In the genomic region with DNA sequence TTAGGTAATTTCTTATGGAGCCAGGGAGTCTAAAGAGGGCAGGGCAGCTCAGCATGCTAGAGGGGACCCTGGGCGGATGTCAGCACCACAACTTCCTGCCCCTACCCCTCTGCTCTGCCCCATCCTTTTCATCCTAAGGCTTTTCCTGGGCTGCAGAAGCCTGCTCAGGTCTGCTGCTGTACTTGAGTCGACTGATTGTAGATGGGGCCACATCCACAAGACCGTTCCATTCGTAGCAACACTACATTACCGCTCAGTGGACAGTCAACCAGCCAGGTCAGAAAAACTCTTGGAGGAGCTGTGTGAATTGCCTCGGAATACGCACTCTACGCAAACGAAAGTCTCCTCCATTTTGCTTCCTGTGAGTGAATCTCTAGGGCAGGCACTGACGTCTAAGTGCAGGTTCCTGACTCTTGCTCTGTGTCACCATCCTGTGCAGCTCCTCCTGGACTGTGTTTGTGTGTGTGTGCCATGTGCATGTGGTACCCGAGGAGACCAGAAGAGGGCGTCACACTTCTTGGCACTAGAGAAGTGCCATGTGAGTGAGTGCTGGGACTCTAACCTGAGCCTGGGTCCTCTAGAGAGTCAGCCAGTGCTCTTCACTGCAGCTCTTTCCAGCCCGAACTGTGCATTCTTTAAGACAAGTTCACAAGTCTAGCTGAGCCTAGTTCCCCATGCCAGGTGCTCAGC, we compare ENCODE assay signal across 22 mouse cellular contexts. TPM values are rescaled to one million over a fixed set of nuclear protein-coding genes. Genes with fewer than 3 reads are reported as not detected.
DNase-seq lines count a peak whose midpoint lies in the region; ATAC-seq and TF ChIP-seq lines count a peak whose summit lies in the region.
"Had no signal": no experiment of that assay in that cellular context is flagged by ENCODE, and none has a peak within 500 bp of the region (broad histone marks: within the 10 kb centered on the region; RNA-seq: fewer than 3 reads in every experiment).

No protein-coding gene starts in this region.

- H3K4me3 ChIP-seq in intestine, postnatal 0 days (ENCODE audit: low read depth, low read length) = no peak overlapping the region
- no peak overlapping the region for H3K4me3 ChIP-seq in intestine, embryonic 16.5 days (ENCODE audit: low read length)
- H3K4me3 ChIP-seq in thymus, adult 2 months (ENCODE audit: control insufficient read depth, insufficient read depth, low read length) = no peak overlapping the region
- H3K4me3 ChIP-seq in small intestine, adult 2 months (ENCODE audit: low read depth, low read length) = no peak overlapping the region
- H3K4me3 ChIP-seq: embryonic facial prominence, embryonic 13.5 days; forebrain, embryonic 10.5 days; liver, embryonic 13.5 days; midbrain, embryonic 12.5 days; myocyte; neural tube, embryonic 15.5 days had no signal

- no peak for DNase-seq in thymus, adult 2 months
- DNase-seq in thymus, postnatal 4 days = no peak
- peak; percentile 80 for DNase-seq in R1 (ENCODE audit: low read depth, low spot score)
- no peak for DNase-seq in spleen, postnatal 10 days (ENCODE audit: low spot score in 2 of 2)
- no peak for DNase-seq in yolk sac, embryonic 10.5 days (ENCODE audit: low spot score)
- DNase-seq: cerebellum, adult 9-11 months; gastrocnemius, postnatal 36 days; heart, postnatal 14 days; liver, embryonic 13.5 days; retina, postnatal 1 day; right cerebral cortex, postnatal 4 days had no signal

- no peak overlapping the region for H3K27ac ChIP-seq in intestine, postnatal 0 days (ENCODE audit: low read depth, low read length)
- no peak overlapping the region for H3K27ac ChIP-seq in intestine, embryonic 16.5 days (ENCODE audit: low read length)
- H3K27ac ChIP-seq in thymus, adult 2 months (ENCODE audit: control insufficient read depth, insufficient read depth, low read length) = peak overlapping the region; percentile 13; the same call in 1 of the 2 replicates
- H3K27ac ChIP-seq in small intestine, adult 2 months (ENCODE audit: insufficient read depth, low read depth, low read length) = no peak overlapping the region
- H3K27ac ChIP-seq: embryonic facial prominence, embryonic 13.5 days; forebrain, embryonic 10.5 days; liver, embryonic 13.5 days; midbrain, embryonic 12.5 days; neural tube, embryonic 15.5 days had no signal

- TF ChIP-seq CTCF in intestine, postnatal 0 days (IDR thresholded peaks at IDR 0.05; ENCODE audit: low read depth) = peak; percentile 42
- peak; percentile 43; the same call in 1 of the 2 replicates for TF ChIP-seq CTCF in thymus, adult 2 months (IDR thresholded peaks at IDR 0.05; ENCODE audit: borderline replicate concordance, control insufficient read depth, extremely low read depth, insufficient read depth, low read length, poor library complexity)
- peak; percentile 22; the same call in 1 of the 2 replicates for TF ChIP-seq CTCF in small intestine, adult 2 months (IDR thresholded peaks at IDR 0.05; ENCODE audit: extremely low read depth, insufficient read length, insufficient replicate concordance, low read depth, low read length)

- no peaks in the 10 kb centered on the region for H3K36me3 ChIP-seq in intestine, postnatal 0 days (ENCODE audit: control insufficient read depth, insufficient read depth)
- no peaks in the 10 kb centered on the region for H3K36me3 ChIP-seq in intestine, embryonic 16.5 days (ENCODE audit: control insufficient read depth, insufficient read depth, low read length)
- H3K36me3 ChIP-seq in thymus, adult 2 months (ENCODE audit: control insufficient read depth, insufficient read depth, low read length) = no peaks in the 10 kb centered on the region
- H3K36me3 ChIP-seq in small intestine, adult 2 months (ENCODE audit: control insufficient read depth, insufficient read depth, low read length) = no peaks in the 10 kb centered on the region
- H3K36me3 ChIP-seq: embryonic facial prominence, embryonic 13.5 days; forebrain, embryonic 10.5 days; liver, embryonic 13.5 days; midbrain, embryonic 12.5 days; neural tube, embryonic 15.5 days had no signal

- H3K4me2 ChIP-seq in intestine, postnatal 0 days (replicated peaks; ENCODE audit: low read depth) = no peak overlapping the region
- H3K4me2 ChIP-seq in intestine, embryonic 16.5 days (ENCODE audit: low read depth, low read length) = no peak overlapping the region
- H3K4me2 ChIP-seq: embryonic facial prominence, embryonic 13.5 days; heart, embryonic 11.5 days; liver, embryonic 13.5 days; midbrain, embryonic 12.5 days; neural tube, embryonic 15.5 days had no signal

- no peak for ATAC-seq in intestine, postnatal 0 days
- no peak for ATAC-seq in intestine, embryonic 16.5 days
- ATAC-seq: hindbrain, embryonic 16.5 days; Patski had no signal

- no peaks in the 10 kb centered on the region for H3K27me3 ChIP-seq in intestine, postnatal 0 days (replicated peaks; ENCODE audit: control insufficient read depth, insufficient read depth, low read length)
- H3K27me3 ChIP-seq in intestine, embryonic 16.5 days (replicated peaks; ENCODE audit: control insufficient read depth, insufficient read depth, low read length) = no peaks in the 10 kb centered on the region
- no peaks in the 10 kb centered on the region for H3K27me3 ChIP-seq in thymus, adult 2 months (ENCODE audit: control insufficient read depth, insufficient read depth, low read length)
- no peaks in the 10 kb centered on the region for H3K27me3 ChIP-seq in small intestine, adult 2 months (ENCODE audit: control insufficient read depth, insufficient read depth, low read length)
- H3K27me3 ChIP-seq: embryonic facial prominence, embryonic 13.5 days; liver, embryonic 13.5 days; midbrain, embryonic 12.5 days; neural tube, embryonic 15.5 days; Patski had no signal

- WGBS in intestine, postnatal 0 days = 94% methylated on average over 13 of the region's 13 CpGs
- WGBS in intestine, embryonic 16.5 days = 95% methylated on average over 13 of the region's 13 CpGs
- 87% methylated on average over 13 of the region's 13 CpGs for WGBS in thymus, adult 2 months
- 96% methylated on average over 13 of the region's 13 CpGs for WGBS in small intestine, adult 2 months

- no peak for TF ChIP-seq POLR2A in thymus, adult 2 months (IDR thresholded peaks at IDR 0.05; ENCODE audit: control insufficient read depth, extremely low read depth, insufficient read depth, low read length, poor library complexity)
- no peak for TF ChIP-seq POLR2A in small intestine, adult 2 months (IDR thresholded peaks at IDR 0.05; ENCODE audit: low read depth, low read length)

- no peaks in the 10 kb centered on the region for H3K9me3 ChIP-seq in intestine, postnatal 0 days (ENCODE audit: control insufficient read depth)
- no peaks in the 10 kb centered on the region for H3K9me3 ChIP-seq in intestine, embryonic 16.5 days (ENCODE audit: control insufficient read depth, low read length)
- H3K9me3 ChIP-seq: embryonic facial prominence, embryonic 13.5 days; forebrain, embryonic 10.5 days; liver, embryonic 13.5 days; midbrain, embryonic 12.5 days; neural tube, embryonic 15.5 days had no signal

- H3K9ac ChIP-seq in intestine, postnatal 0 days (ENCODE audit: low read depth, low read length) = no peak overlapping the region
- no peak overlapping the region for H3K9ac ChIP-seq in intestine, embryonic 16.5 days (ENCODE audit: low read depth, low read length)
- H3K9ac ChIP-seq: embryonic facial prominence, embryonic 13.5 days; liver, embryonic 13.5 days; midbrain, embryonic 12.5 days; neural tube, embryonic 15.5 days had no signal

- 0 out of 2 replicates have a peak, but pooled peaks cover 3% of the 10 kb centered on the region for H3K4me1 ChIP-seq in intestine, postnatal 0 days (replicated peaks; ENCODE audit: control insufficient read depth, insufficient read depth, low read length)
- peaks cover 4% of the 10 kb centered on the region; the same call in 1 of the 2 replicates for H3K4me1 ChIP-seq in intestine, embryonic 16.5 days (ENCODE audit: control insufficient read depth, insufficient read depth, low read length)
- peaks cover 41% of the 10 kb centered on the region for H3K4me1 ChIP-seq in thymus, adult 2 months (replicated peaks; ENCODE audit: control insufficient read depth, insufficient read depth, low read length)
- H3K4me1 ChIP-seq in small intestine, adult 2 months (ENCODE audit: control insufficient read depth, insufficient read depth, insufficient read length, low read length) = peaks cover 31% of the 10 kb centered on the region
- H3K4me1 ChIP-seq: embryonic facial prominence, embryonic 13.5 days; midbrain, embryonic 12.5 days; neural tube, embryonic 15.5 days had no signal

RNA-seq across cellular contexts. Expression of a gene that starts 23.8 kb away (rescaled TPM):
- polyA plus RNA-seq in intestine, postnatal 0 days (2015; fragmentation: Nextera tagmentation; extraction: Ambion mirVana) = 141 and 150 TPM in 2 replicates
- 222 and 249 TPM in 2 replicates for polyA plus RNA-seq in intestine, embryonic 16.5 days (2015; fragmentation: Nextera tagmentation; extraction: Ambion mirVana)
- 113 and 118 TPM in 2 replicates for polyA plus RNA-seq in thymus, adult 2 months (2012; rRNA removed)
- 79.2 and 124 TPM in 2 replicates for polyA plus RNA-seq in small intestine, adult 2 months (2012; rRNA removed)

RNA-seq across cellular contexts. Expression of a gene that starts 45.3 kb away (rescaled TPM):
- 4.7 and 6.3 TPM in 2 replicates for polyA plus RNA-seq in intestine, postnatal 0 days (2015; fragmentation: Nextera tagmentation; extraction: Ambion mirVana)
- polyA plus RNA-seq in intestine, embryonic 16.5 days (2015; fragmentation: Nextera tagmentation; extraction: Ambion mirVana) = 11.1 and 11.9 TPM in 2 replicates
- polyA plus RNA-seq in thymus, adult 2 months (2012; rRNA removed) = 12.2 and 13.9 TPM in 2 replicates
- 2.2 and 2.9 TPM in 2 replicates for polyA plus RNA-seq in small intestine, adult 2 months (2012; rRNA removed)

RNA-seq across cellular contexts. Expression of a gene that starts 52.1 kb away (rescaled TPM):
- polyA plus RNA-seq in intestine, postnatal 0 days (2015; fragmentation: Nextera tagmentation; extraction: Ambion mirVana) = 3.2 and 3.5 TPM in 2 replicates
- polyA plus RNA-seq in intestine, embryonic 16.5 days (2015; fragmentation: Nextera tagmentation; extraction: Ambion mirVana) = 6.8 and 7.3 TPM in 2 replicates
- polyA plus RNA-seq in thymus, adult 2 months (2012; rRNA removed) = 17.3 and 22.4 TPM in 2 replicates
- polyA plus RNA-seq in small intestine, adult 2 months (2012; rRNA removed) = 2.7 and 4.1 TPM in 2 replicates
